Mouse (Mus musculus): Measurements from ENCODE around the gene Pnmal1.
"Not testable (repeated sequence)": the region's sequence is repeated elsewhere in the genome, so short reads cannot be mapped to it uniquely, and the experiment has no call there.

Pnmal1 gene

GRCm38 (mm10) chr7:16950861-16951635, 8.4 kb upstream of the Pnmal1 start:
- DNase-seq (ENCODE audit: low read depth): peak; percentile 52

- not testable (repeated sequence) for DNase-seq (ENCODE audit: low read depth)
These were observed 5.7 kb upstream of the Pnmal1 start for GRCm38 (mm10) chr7:16953776-16954175.

GRCm38 (mm10) chr7:16955712-16956111, 3.8 kb upstream of the Pnmal1 start:
- no peak for DNase-seq (ENCODE audit: low read depth)

GRCm38 (mm10) chr7:16956410-16957265, 2.8 kb upstream of the Pnmal1 start:
- DNase-seq (ENCODE audit: low read depth): no peak

- no peak for DNase-seq (ENCODE audit: low read depth)
These were observed 2.2 kb downstream of the Pnmal1 start for GRCm38 (mm10) chr7:16961678-16962077.

GRCm38 (mm10) chr7:16968414-16968813, 8.9 kb downstream of the Pnmal1 start:
- no peak for DNase-seq (ENCODE audit: low read depth)

- no peak for DNase-seq (ENCODE audit: low read depth)
These were observed 11.7 kb downstream of the Pnmal1 start for GRCm38 (mm10) chr7:16971160-16971559.

GRCm38 (mm10) chr7:16974018-16974417, 14.5 kb downstream of the Pnmal1 start:
- DNase-seq (ENCODE audit: low read depth): peak; percentile 42

- DNase-seq (ENCODE audit: low read depth): no peak
These were observed 16.8 kb downstream of the Pnmal1 start for GRCm38 (mm10) chr7:16976298-16976697.

GRCm38 (mm10) chr7:16978173-16978572, 18.7 kb downstream of the Pnmal1 start:
- DNase-seq (ENCODE audit: low read depth): no peak

GRCm38 (mm10) chr7:16978593-16978992, 19.1 kb downstream of the Pnmal1 start:
- DNase-seq (ENCODE audit: low read depth): no peak

GRCm38 (mm10) chr7:16980348-16980747, 20.9 kb downstream of the Pnmal1 start:
- no peak for DNase-seq (ENCODE audit: low read depth)

GRCm38 (mm10) chr7:16982859-16983568, 23.5 kb downstream of the Pnmal1 start, which contains the start of gene Gm42372:
TSS of gene Gm42372 (plus strand) at chr7:16983086.
- no peak for DNase-seq (ENCODE audit: low read depth)

GRCm38 (mm10) chr7:16987541-16988149, 28.2 kb downstream of the Pnmal1 start:
- DNase-seq (ENCODE audit: low read depth): no peak

GRCm38 (mm10) chr7:16988405-16988804, 28.9 kb downstream of the Pnmal1 start:
- DNase-seq (ENCODE audit: low read depth): no peak

GRCm38 (mm10) chr7:16990006-16990744, 30.7 kb downstream of the Pnmal1 start:
- DNase-seq (ENCODE audit: low read depth): no peak

GRCm38 (mm10) chr7:16991681-16992450, 32.4 kb downstream of the Pnmal1 start:
- DNase-seq (ENCODE audit: low read depth): no peak

GRCm38 (mm10) chr7:16992451-16992807, 33.0 kb downstream of the Pnmal1 start, which contains the start of gene Ccdc8:
TSS of gene Ccdc8 (plus strand) at chr7:16992708.
- DNase-seq (ENCODE audit: low read depth): no peak

GRCm38 (mm10) chr7:16993651-16994399, 34.3 kb downstream of the Pnmal1 start:
- no peak for DNase-seq (ENCODE audit: low read depth)

GRCm38 (mm10) chr7:16994400-16994799, 34.9 kb downstream of the Pnmal1 start:
- no peak for DNase-seq (ENCODE audit: low read depth)

All from fibroblast of lung, adult 2 months (primary cell).